Mouse (Mus musculus): ENCODE data around the gene Dync1li1.
"Not testable (repeated sequence)": the region's sequence is repeated elsewhere in the genome, so short reads cannot be mapped to it uniquely, and the experiment has no call there.

Dync1li1 gene

GRCm38 (mm10) chr9:114673626-114674025, 15.0 kb upstream of the Dync1li1 start:
- no peak for DNase-seq (ENCODE audit: low spot score)

- DNase-seq (ENCODE audit: low spot score) = no peak
These were observed 10.0 kb upstream of the Dync1li1 start for GRCm38 (mm10) chr9:114678576-114678975.

DNA sequence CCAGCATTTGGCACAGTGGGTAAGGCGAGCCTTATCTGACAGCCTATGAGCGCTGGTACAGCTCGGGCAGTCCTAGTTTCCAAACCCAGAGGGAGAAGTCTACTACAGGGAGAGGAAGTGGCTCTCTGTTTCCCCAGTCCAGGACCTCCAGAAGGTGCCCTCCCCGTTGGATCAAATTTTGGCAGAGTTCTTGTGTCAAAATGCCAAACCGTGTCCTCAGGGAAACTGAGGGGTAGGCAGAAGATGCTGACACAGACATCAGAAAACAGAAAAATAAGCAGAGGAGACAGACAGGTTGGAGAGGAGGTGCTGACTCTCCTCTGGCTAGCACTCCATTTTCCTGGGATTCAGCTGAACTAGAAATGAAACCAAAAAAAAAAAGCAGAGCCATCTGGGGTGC, 8.6 kb upstream of the Dync1li1 start:
- DNase-seq (ENCODE audit: low spot score) = no peak

GRCm38 (mm10) chr9:114680531-114680930, 8.1 kb upstream of the Dync1li1 start:
- DNase-seq (ENCODE audit: low spot score) = no peak

DNA sequence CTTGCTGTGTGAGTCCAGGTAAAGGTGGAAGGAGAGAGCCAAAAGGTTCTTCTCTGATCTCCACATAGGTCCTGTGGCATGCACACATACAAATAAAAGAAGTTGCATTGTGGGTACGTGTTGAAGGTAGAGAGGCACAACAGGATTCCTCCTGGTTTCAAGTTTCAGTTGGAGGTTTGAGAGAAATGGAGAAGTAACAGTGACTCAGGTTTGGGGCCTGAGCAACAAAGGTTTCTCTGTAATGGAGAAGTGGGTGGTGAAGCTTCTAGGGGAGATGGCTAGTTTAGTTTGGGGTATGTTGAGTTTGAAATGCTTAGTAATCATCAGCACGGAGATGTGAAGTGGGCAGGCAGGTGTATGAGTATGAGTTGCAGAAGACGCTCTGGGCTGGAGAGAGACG, 6.4 kb upstream of the Dync1li1 start:
- DNase-seq (ENCODE audit: low spot score) = no peak

DNA sequence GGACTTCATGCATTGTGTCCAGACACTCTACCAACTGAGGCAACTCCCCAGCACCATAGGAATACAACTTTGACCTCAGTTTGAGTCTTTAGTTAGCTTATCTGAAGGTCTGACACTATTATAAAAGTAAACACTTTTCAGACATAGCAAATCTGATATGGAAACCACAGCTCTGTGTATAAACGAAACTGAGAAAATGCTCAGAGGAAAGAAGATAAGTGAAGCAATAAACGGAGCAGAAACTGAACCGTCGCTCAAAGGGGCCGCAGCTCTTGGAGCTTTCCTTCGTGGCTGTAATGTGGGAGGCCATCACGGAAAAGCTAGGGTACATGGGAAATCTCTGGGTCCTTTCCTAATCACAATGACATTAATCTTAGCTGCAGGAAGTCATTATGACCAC, 2.3 kb upstream of the Dync1li1 start:
- DNase-seq (ENCODE audit: low spot score) = no peak

DNA sequence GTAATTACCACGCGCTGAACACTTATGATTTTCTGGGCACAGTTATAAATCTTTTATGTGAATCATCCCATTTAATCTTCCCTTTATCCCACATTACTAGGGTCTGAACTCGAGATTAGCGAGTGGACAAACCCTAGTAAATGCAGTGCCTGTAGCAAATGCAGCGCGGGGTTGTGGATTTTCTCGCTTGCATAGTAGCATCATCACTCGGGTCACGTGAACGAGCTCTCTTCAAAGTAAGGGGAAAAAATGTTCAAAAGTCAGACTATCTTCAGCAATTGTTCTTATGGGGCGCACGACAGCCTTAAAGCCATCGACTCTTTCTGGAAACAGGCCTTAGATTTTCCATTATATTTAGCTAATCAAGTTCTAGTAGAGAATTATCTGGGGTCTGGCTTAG, 951 bp upstream of the Dync1li1 start:
- DNase-seq (ENCODE audit: low spot score) = no peak

GRCm38 (mm10) chr9:114688953-114689407, 390 bp downstream of the Dync1li1 start:
- no peak for DNase-seq (ENCODE audit: low spot score)

- DNase-seq (ENCODE audit: low spot score) = no peak
These were observed 1.6 kb downstream of the Dync1li1 start for GRCm38 (mm10) chr9:114690119-114690601.

- no peak for DNase-seq (ENCODE audit: low spot score)
These were observed 2.5 kb downstream of the Dync1li1 start for GRCm38 (mm10) chr9:114691112-114691511.

GRCm38 (mm10) chr9:114695662-114696061, 7.1 kb downstream of the Dync1li1 start:
- not testable (repeated sequence) for DNase-seq (ENCODE audit: low spot score)

DNA sequence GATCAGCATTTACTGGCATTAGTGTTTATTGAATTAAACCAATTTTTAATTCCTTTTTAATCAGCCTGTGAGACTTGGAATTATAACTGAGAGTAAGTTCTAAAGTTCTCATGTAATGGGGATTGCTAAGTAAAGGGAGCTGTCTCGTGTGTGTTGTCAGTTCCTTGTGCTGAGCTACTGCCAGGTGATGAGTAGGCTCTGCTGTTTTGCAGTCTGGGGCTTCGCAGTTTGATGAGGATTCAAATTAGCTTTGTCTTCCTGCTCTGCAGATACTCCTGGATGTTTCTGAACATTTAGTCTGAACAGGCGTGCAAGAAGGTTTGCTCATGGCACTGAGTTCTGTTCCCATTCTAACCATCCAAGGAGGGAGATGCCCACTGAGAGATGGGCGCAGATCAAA, 8.5 kb downstream of the Dync1li1 start:
- DNase-seq (ENCODE audit: low spot score) = no peak

DNA sequence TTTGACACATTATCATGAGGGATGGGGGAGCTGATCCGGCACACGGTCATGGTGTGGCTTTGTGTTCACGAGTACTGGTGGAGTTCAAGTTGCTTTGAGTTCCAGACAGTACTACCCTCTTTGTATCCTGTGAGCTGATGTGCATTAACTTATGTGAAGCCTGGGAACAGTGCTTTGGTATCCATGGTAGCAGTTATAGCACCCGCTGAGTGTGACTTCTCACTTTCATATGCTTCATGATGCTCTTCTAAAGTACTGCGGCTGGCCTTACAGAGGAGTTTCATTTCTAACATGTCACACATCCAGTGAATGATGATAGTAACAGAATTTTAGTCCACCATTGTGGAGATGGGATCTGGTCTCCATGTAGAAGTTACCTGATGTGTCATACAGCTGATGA, 9.3 kb downstream of the Dync1li1 start:
- DNase-seq (ENCODE audit: low spot score) = no peak

- DNase-seq (ENCODE audit: low spot score) = no peak
These were observed 10.7 kb downstream of the Dync1li1 start for GRCm38 (mm10) chr9:114699262-114699661.

DNA sequence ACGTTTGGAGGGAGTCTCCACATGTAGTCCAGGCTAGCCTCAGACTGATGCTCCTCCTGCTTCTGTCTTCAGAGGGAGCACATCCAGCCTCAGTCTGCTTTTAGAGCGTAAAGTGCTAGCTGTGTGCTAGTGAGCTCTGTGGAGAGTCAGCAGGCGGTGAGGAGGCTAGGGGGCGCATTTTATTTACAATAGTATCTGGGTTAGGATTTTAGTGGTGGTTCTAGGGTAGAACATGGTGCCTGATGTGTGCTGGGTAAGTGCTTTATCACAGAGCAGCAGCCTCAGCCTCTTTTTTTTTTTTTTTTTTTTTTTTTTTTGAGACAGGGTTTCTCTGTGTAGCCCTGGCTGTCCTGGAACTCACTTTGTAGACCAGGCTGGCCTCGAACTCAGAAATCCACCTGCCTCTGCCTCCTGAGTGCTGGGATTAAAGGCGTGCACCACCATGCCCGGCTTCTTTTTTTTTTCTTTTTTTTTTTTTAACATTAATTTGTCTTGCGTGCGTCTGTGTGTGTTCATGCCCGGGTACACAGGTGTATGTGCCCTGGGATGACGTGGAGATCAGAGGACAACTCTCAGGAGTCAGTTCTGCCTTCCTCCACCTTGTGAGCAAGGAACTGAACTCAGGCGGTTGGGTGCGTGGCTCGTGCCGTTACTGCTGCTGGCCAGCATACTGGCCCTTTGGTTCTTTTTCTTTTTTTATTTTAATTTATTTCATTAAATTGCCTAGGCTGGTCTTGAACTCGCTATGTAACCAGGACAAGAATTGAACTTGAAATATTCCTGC, 11.5 kb downstream of the Dync1li1 start:
- DNase-seq (ENCODE audit: low spot score) = no peak

- DNase-seq (ENCODE audit: low spot score) = no peak
These were observed 12.4 kb downstream of the Dync1li1 start for GRCm38 (mm10) chr9:114701031-114701430.

DNA sequence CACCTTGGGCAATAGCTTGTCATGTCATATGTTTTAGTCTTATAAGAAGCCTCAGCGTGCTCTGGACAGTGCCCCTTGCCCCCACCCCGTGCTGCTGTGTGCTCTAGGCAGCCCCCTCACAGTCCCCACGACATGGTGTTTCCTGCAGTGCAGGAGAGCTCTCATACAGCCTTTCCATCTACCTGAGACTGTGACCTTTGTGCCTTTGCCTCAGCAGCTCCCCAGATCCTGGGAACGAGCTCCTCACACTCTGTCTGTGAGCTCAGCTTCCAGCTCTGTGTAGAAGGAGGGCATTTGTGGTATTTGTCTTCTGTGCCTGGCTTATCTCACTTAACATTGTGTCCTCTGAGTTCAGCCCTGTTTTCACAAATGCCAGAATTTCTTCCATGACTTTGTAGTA, 13.3 kb downstream of the Dync1li1 start:
- DNase-seq (ENCODE audit: low spot score) = no peak

DNA sequence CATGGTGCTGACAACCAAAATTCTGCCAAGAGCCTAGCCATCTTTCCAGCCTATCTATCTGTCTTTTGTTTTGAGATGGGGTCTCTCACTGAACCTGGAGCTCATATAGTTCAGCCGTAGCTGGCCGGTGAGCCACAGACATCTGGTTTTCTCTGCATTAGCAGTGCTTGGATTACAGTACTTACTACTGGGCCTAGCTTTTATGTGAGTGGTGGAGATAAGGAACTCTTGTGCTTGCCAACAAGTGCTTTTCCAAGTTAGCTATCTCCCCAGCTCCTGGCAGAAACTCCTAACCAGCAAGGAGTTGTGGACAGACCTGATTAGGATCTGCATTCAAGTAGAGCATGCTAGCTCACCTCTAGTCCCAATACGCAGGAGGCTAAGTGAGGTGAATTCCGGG, 19.2 kb downstream of the Dync1li1 start:
- no peak for DNase-seq (ENCODE audit: low spot score)

- no peak for DNase-seq (ENCODE audit: low spot score)
These were observed 21.8 kb downstream of the Dync1li1 start for GRCm38 (mm10) chr9:114710345-114710744.

GRCm38 (mm10) chr9:114713481-114713880, 24.9 kb downstream of the Dync1li1 start:
- DNase-seq (ENCODE audit: low spot score) = no peak

- DNase-seq (ENCODE audit: low spot score) = no peak
These were observed 28.2 kb downstream of the Dync1li1 start for GRCm38 (mm10) chr9:114716677-114717331.

GRCm38 (mm10) chr9:114727315-114727714, 38.7 kb downstream of the Dync1li1 start:
- no peak for DNase-seq (ENCODE audit: low spot score)

DNA sequence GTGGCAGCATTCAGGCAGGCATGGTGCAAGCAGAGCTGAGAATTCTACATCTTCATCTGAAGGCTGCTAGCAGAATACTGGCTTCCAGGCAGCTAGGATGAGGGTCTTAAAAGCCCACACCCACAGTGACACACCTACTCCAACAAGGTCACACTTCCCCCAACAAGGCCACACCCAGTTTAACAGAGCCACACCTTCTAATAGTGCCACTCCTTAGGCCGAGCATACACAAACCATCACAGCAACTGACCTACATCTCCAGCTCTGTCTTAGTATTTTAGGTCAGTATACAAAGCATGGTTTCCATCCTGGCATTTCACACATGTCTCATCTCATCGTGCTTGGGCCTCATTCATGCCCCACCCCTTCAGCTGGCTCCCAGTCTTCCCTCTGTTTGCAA, 39.8 kb downstream of the Dync1li1 start:
- DNase-seq (ENCODE audit: low spot score) = not testable (repeated sequence)
